29 mouse cellular contexts compared by ENCODE assay signal in genomic region chr3:108574018-108574417, GRCm38 (mm10). TPM values are rescaled to one million over a fixed set of nuclear protein-coding genes. Genes with fewer than 3 reads are reported as not detected.
DNase-seq lines count a peak whose midpoint lies in the region; ATAC-seq and TF ChIP-seq lines count a peak whose summit lies in the region.
"Had no signal": no experiment of that assay in that cellular context is flagged by ENCODE, and none has a peak within 500 bp of the region (broad histone marks: within the 10 kb centered on the region; RNA-seq: fewer than 3 reads in every experiment).

No protein-coding gene starts in this region.

- peaks cover 26% of the 10 kb centered on the region for H3K4me1 ChIP-seq in midbrain, embryonic 12.5 days
- peaks cover 17% of the 10 kb centered on the region for H3K4me1 ChIP-seq in midbrain, embryonic 16.5 days (ENCODE audit: control insufficient read depth, insufficient read depth, low read length)
- H3K4me1 ChIP-seq in E14TG2a.4 (replicated peaks; ENCODE audit: low read depth, low read length): peaks cover 43% of the 10 kb centered on the region
- H3K4me1 ChIP-seq in midbrain, embryonic 15.5 days: peaks cover 20% of the 10 kb centered on the region

- no peak overlapping the region for H3K9ac ChIP-seq in midbrain, embryonic 12.5 days (replicated peaks)
- no peak overlapping the region for H3K9ac ChIP-seq in midbrain, embryonic 16.5 days (ENCODE audit: low read depth, low read length)
- no peak overlapping the region for H3K9ac ChIP-seq in midbrain, embryonic 15.5 days
- H3K9ac ChIP-seq: embryonic facial prominence, embryonic 12.5 days; hindbrain, embryonic 15.5 days; intestine, embryonic 15.5 days had no signal

- no peak for ATAC-seq in midbrain, embryonic 12.5 days (ENCODE audit: low FRiP score, low read depth)
- no peak for ATAC-seq in midbrain, embryonic 16.5 days
- ATAC-seq in midbrain, embryonic 15.5 days (replicated peaks): no peak
- no peak for ATAC-seq in erythroid progenitor cell, adult 5-6 weeks (replicated peaks; ENCODE audit: low FRiP score, poor library complexity, severe bottlenecking)
- ATAC-seq: forebrain, embryonic 14.5 days; intestine, embryonic 15.5 days had no signal

- H3K9me3 ChIP-seq in midbrain, embryonic 12.5 days: no peaks in the 10 kb centered on the region
- no peaks in the 10 kb centered on the region for H3K9me3 ChIP-seq in midbrain, embryonic 16.5 days (replicated peaks; ENCODE audit: control insufficient read depth, low read length, poor library complexity, severe bottlenecking)
- peaks cover 2% of the 10 kb centered on the region for H3K9me3 ChIP-seq in E14TG2a.4 (ENCODE audit: low read length)
- H3K9me3 ChIP-seq in midbrain, embryonic 15.5 days: no peaks in the 10 kb centered on the region
- H3K9me3 ChIP-seq: embryonic facial prominence, embryonic 12.5 days; heart, embryonic 10.5 days; hindbrain, embryonic 15.5 days; intestine, embryonic 15.5 days; megakaryocyte, embryonic 14.5 days had no signal

- WGBS in midbrain, embryonic 12.5 days: 92% methylated on average over 5 of the region's 5 CpGs
- 91% methylated on average over 5 of the region's 5 CpGs for WGBS in midbrain, embryonic 16.5 days
- WGBS in midbrain, embryonic 15.5 days: 91% methylated on average over 5 of the region's 5 CpGs

- peaks cover 15% of the 10 kb centered on the region for H3K36me3 ChIP-seq in midbrain, embryonic 12.5 days
- no peaks in the 10 kb centered on the region for H3K36me3 ChIP-seq in midbrain, embryonic 16.5 days (ENCODE audit: control insufficient read depth, insufficient read depth, low read length)
- H3K36me3 ChIP-seq in E14TG2a.4 (ENCODE audit: insufficient read depth, low read length): peaks cover 35% of the 10 kb centered on the region
- H3K36me3 ChIP-seq in midbrain, embryonic 15.5 days (replicated peaks): no peaks in the 10 kb centered on the region
- H3K36me3 ChIP-seq: intestine, embryonic 15.5 days had no signal

- no peak overlapping the region for H3K27ac ChIP-seq in midbrain, embryonic 12.5 days (replicated peaks)
- no peak overlapping the region for H3K27ac ChIP-seq in midbrain, embryonic 16.5 days (ENCODE audit: low read length)
- H3K27ac ChIP-seq in midbrain, embryonic 15.5 days: no peak overlapping the region
- H3K27ac ChIP-seq: embryonic facial prominence, embryonic 12.5 days; heart, embryonic 10.5 days; hindbrain, embryonic 15.5 days; intestine, embryonic 15.5 days had no signal

- H3K27me3 ChIP-seq in midbrain, embryonic 12.5 days: no peaks in the 10 kb centered on the region
- H3K27me3 ChIP-seq in midbrain, embryonic 16.5 days (ENCODE audit: control insufficient read depth, insufficient read depth, low read depth, low read length): no peaks in the 10 kb centered on the region
- H3K27me3 ChIP-seq in E14TG2a.4 (ENCODE audit: insufficient read depth, low read length): no peaks in the 10 kb centered on the region
- no peaks in the 10 kb centered on the region for H3K27me3 ChIP-seq in midbrain, embryonic 15.5 days (replicated peaks)
- H3K27me3 ChIP-seq: embryonic facial prominence, embryonic 12.5 days; hindbrain, embryonic 15.5 days; intestine, embryonic 15.5 days; megakaryocyte, embryonic 14.5 days had no signal

- H3K4me2 ChIP-seq in midbrain, embryonic 12.5 days (replicated peaks): peak overlapping the region; percentile 67
- H3K4me2 ChIP-seq in midbrain, embryonic 16.5 days (ENCODE audit: low read length): no peak overlapping the region
- peak overlapping the region; percentile 3; the same call in 1 of the 2 replicates for H3K4me2 ChIP-seq in midbrain, embryonic 15.5 days
- H3K4me2 ChIP-seq: embryonic facial prominence, embryonic 12.5 days; intestine, embryonic 15.5 days had no signal

- DNase-seq in A20 (ENCODE audit: low read depth, low spot score): peak; percentile 63
- no peak for DNase-seq in cerebellum, postnatal 25 days
- DNase-seq: adrenal gland, postnatal 36 days; cerebellum, adult 9-10 months; heart, postnatal 4 days; kidney, adult 9 months; kidney, postnatal 36 days; layer of hippocampus, postnatal 36 days; lung, adult 18-20 months; lung, postnatal 10 days; thymus, postnatal 14 days had no signal

- no peak overlapping the region for H3K4me3 ChIP-seq in midbrain, embryonic 12.5 days
- H3K4me3 ChIP-seq in midbrain, embryonic 16.5 days (ENCODE audit: low read depth, low read length): no peak overlapping the region
- 0 out of 2 replicates have a peak overlapping the region, but pooled peaks have one; percentile 91 for H3K4me3 ChIP-seq in E14TG2a.4 (replicated peaks; ENCODE audit: low read length)
- no peak overlapping the region for H3K4me3 ChIP-seq in midbrain, embryonic 15.5 days
- H3K4me3 ChIP-seq: embryonic facial prominence, embryonic 12.5 days; erythroblast, embryonic 14.5 days; heart, embryonic 10.5 days; hindbrain, embryonic 15.5 days; intestine, embryonic 15.5 days had no signal

- TF ChIP-seq CTCF in E14TG2a.4 (conservative IDR thresholded peaks at IDR 0.05; ENCODE audit: low read length): no peak

RNA-seq across cellular contexts. Expression of gene Taf13, which starts 2.5 kb away (rescaled TPM):
- 71.7 and 96.7 TPM in 2 replicates for polyA plus RNA-seq in midbrain, embryonic 12.5 days (2016; fragmentation: Nextera tagmentation; extraction: Ambion mirVana)
- polyA plus RNA-seq in midbrain, embryonic 16.5 days (2015; fragmentation: Nextera tagmentation; extraction: Ambion mirVana): 55.5 and 59.1 TPM in 2 replicates
- 53.8 and 54.6 TPM in 2 replicates for polyA plus RNA-seq in midbrain, embryonic 15.5 days (2015; fragmentation: Nextera tagmentation; extraction: Ambion mirVana)
- total RNA-seq in erythroid progenitor cell, adult 5-6 weeks (2015; ENCODE audit: low replicate concordance): 1.7 and 7.6 TPM in 2 replicates
- 4.1 and 5.1 TPM in 2 replicates for total RNA-seq in erythroid progenitor cell, adult 5-6 weeks (2017; ENCODE audit: low replicate concordance)
- polyA plus RNA-seq: erythroblast, embryonic 14.5 days had no signal

RNA-seq across cellular contexts. Expression of gene Tmem167b, which starts 11.8 kb away (rescaled TPM):
- polyA plus RNA-seq in midbrain, embryonic 12.5 days (2016; fragmentation: Nextera tagmentation; extraction: Ambion mirVana): 59.6 and 66.4 TPM in 2 replicates
- 55.8 and 60.3 TPM in 2 replicates for polyA plus RNA-seq in midbrain, embryonic 16.5 days (2015; fragmentation: Nextera tagmentation; extraction: Ambion mirVana)
- 56.1 TPM in 2 replicates for polyA plus RNA-seq in midbrain, embryonic 15.5 days (2015; fragmentation: Nextera tagmentation; extraction: Ambion mirVana)
- 9.7 and 13.0 TPM in 2 replicates for total RNA-seq in erythroid progenitor cell, adult 5-6 weeks (2015; ENCODE audit: low replicate concordance)
- total RNA-seq in erythroid progenitor cell, adult 5-6 weeks (2017; ENCODE audit: low replicate concordance): 27.0 and 27.8 TPM in 2 replicates

RNA-seq across cellular contexts. Expression of gene Wdr47, which starts 17.1 kb away (rescaled TPM):
- 67.8 and 70.0 TPM in 2 replicates for polyA plus RNA-seq in midbrain, embryonic 12.5 days (2016; fragmentation: Nextera tagmentation; extraction: Ambion mirVana)
- polyA plus RNA-seq in midbrain, embryonic 16.5 days (2015; fragmentation: Nextera tagmentation; extraction: Ambion mirVana): 124 and 128 TPM in 2 replicates
- 110 and 114 TPM in 2 replicates for polyA plus RNA-seq in midbrain, embryonic 15.5 days (2015; fragmentation: Nextera tagmentation; extraction: Ambion mirVana)
- total RNA-seq in erythroid progenitor cell, adult 5-6 weeks (2015; ENCODE audit: low replicate concordance): 1.3 and 2.9 TPM in 2 replicates
- total RNA-seq in erythroid progenitor cell, adult 5-6 weeks (2017; ENCODE audit: low replicate concordance): 2.7 TPM in 1 of 2 replicates, not detected in the other

RNA-seq across cellular contexts. Expression of gene 5330417C22Rik, which starts 37.7 kb away (rescaled TPM):
- polyA plus RNA-seq in midbrain, embryonic 12.5 days (2016; fragmentation: Nextera tagmentation; extraction: Ambion mirVana): 4.2 and 4.9 TPM in 2 replicates
- 20.8 and 21.5 TPM in 2 replicates for polyA plus RNA-seq in midbrain, embryonic 16.5 days (2015; fragmentation: Nextera tagmentation; extraction: Ambion mirVana)
- polyA plus RNA-seq in midbrain, embryonic 15.5 days (2015; fragmentation: Nextera tagmentation; extraction: Ambion mirVana): 18.9 and 19.4 TPM in 2 replicates
- not detected in 2 replicates for total RNA-seq in erythroid progenitor cell, adult 5-6 weeks (2015; ENCODE audit: low replicate concordance)
- total RNA-seq in erythroid progenitor cell, adult 5-6 weeks (2017; ENCODE audit: low replicate concordance): not detected in 2 replicates
- total RNA-seq: neutrophil, adult 5-6 weeks had no signal

RNA-seq across cellular contexts. Expression of gene 1700013F07Rik, which starts 40.1 kb away (rescaled TPM):
- polyA plus RNA-seq in midbrain, embryonic 12.5 days (2016; fragmentation: Nextera tagmentation; extraction: Ambion mirVana): 0.45 and 0.56 TPM in 2 replicates
- 3.1 and 4.4 TPM in 2 replicates for polyA plus RNA-seq in midbrain, embryonic 16.5 days (2015; fragmentation: Nextera tagmentation; extraction: Ambion mirVana)
- polyA plus RNA-seq in midbrain, embryonic 15.5 days (2015; fragmentation: Nextera tagmentation; extraction: Ambion mirVana): 2.8 and 3.5 TPM in 2 replicates
- not detected in 2 replicates for total RNA-seq in erythroid progenitor cell, adult 5-6 weeks (2015; ENCODE audit: low replicate concordance)
- total RNA-seq in erythroid progenitor cell, adult 5-6 weeks (2017; ENCODE audit: low replicate concordance): not detected in 2 replicates
- total RNA-seq: adrenal gland, postnatal 36 days; ES-E14; gastrocnemius, adult 8-10 months; heart, postnatal 4 days; liver, adult 2 months; neutrophil, adult 5-6 weeks had no signal
- polyA plus RNA-seq: erythroblast, embryonic 14.5 days; intestine, embryonic 15.5 days; limb, embryonic 11.5 days; liver, adult 2 months; small intestine, adult 2 months had no signal
